Mouse (Mus musculus): Measurements from ENCODE around the gene Auts2. TPM values are rescaled to one million over a fixed set of nuclear protein-coding genes. Genes with fewer than 3 reads are reported as not detected.

The Auts2 gene
- total and polyA plus RNA-seq, 3 experiments, result not detected

- Histone ChIP-seq H3K36me3 (replicated peaks in 1 of 2; ENCODE audit: control insufficient read depth in 1 of 2, insufficient read depth in 1 of 2, low read length in 1 of 2) (no peaks in the 10 kb centered on the region), H3K27me3 (replicated peaks) (no peaks in the 10 kb centered on the region), H3K4me1 (ENCODE audit: control insufficient read depth in 1 of 2, insufficient read depth in 2 of 2) (no peaks in the 10 kb centered on the region), H3K79me2 (replicated peaks; ENCODE audit: control insufficient read depth, extremely low read depth, insufficient read depth, poor library complexity, severe bottlenecking) (no peaks in the 10 kb centered on the region), H3K4me3 (replicated peaks in 1 of 3; ENCODE audit: low read depth in 2 of 3, low read length in 2 of 3, poor library complexity in 1 of 3) (no peak overlapping the region), H3K4me2 (ENCODE audit: insufficient read depth, low read depth, poor library complexity, severe bottlenecking) (no peak overlapping the region), H3K9me3 (replicated peaks; ENCODE audit: low read length) (peaks cover 56% of the 10 kb centered on the region), H3K27ac (ENCODE audit: insufficient read depth, low read depth) (no peak overlapping the region), H3K9ac (ENCODE audit: insufficient read depth, low read depth) (no peak overlapping the region)
- in situ Hi-C loops (cut with MboI; ENCODE audit: low pct_ligation_motif_present, low pct_unique_long_range_greater_than_20kb, low sequenced_read_pairs) (no loop called here), dilution Hi-C loops (cut with MboI; ENCODE audit: extremely low pct_ligation_motif_present, extremely low pct_unique_long_range_greater_than_20kb, low sequenced_read_pairs) (no loop called here)
- TF ChIP-seq TBP (conservative IDR thresholded peaks at IDR 0.05; ENCODE audit: low read depth, low read length) (no peak), UBTF (IDR thresholded peaks at IDR 0.05; ENCODE audit: low read depth, low read length) (no peak), NELFE (IDR thresholded peaks at IDR 0.05; ENCODE audit: low read depth, low read length) (no peak), SMC3 (IDR thresholded peaks at IDR 0.05; ENCODE audit: low read depth, low read length) (no peak), ETS1 (conservative IDR thresholded peaks at IDR 0.05; ENCODE audit: low read depth, low read length) (no peak), CHD2 (IDR thresholded peaks at IDR 0.05; ENCODE audit: low read length) (no peak), POLR2A (IDR thresholded peaks at IDR 0.05; ENCODE audit: low read depth, low read length) (no peak), IRF4 (IDR thresholded peaks at IDR 0.05; ENCODE audit: low read depth, low read length) (no peak), CHD1 (IDR thresholded peaks at IDR 0.05; ENCODE audit: low read depth, low read length) (no peak), RCOR1 (conservative IDR thresholded peaks at IDR 0.05; ENCODE audit: low read depth, low read length) (no peak), ZMIZ1 (IDR thresholded peaks at IDR 0.05; ENCODE audit: low read depth, low read length) (no peak), TCF12 (IDR thresholded peaks at IDR 0.05; ENCODE audit: low read depth, low read length) (no peak), KAT2A (IDR thresholded peaks at IDR 0.05; ENCODE audit: insufficient replicate concordance, low read length) (no peak), HCFC1 (IDR thresholded peaks at IDR 0.05; ENCODE audit: low read depth, low read length) (no peak), MAX (IDR thresholded peaks at IDR 0.05; ENCODE audit: low read length) (no peak), E2F4 (IDR thresholded peaks at IDR 0.05; ENCODE audit: insufficient replicate concordance, low read depth, low read length) (no peak), JUN (IDR thresholded peaks at IDR 0.05; ENCODE audit: insufficient read depth, low read depth, low read length) (no peak), SIN3A (IDR thresholded peaks at IDR 0.05; ENCODE audit: low read length) (no peak)
- no peak for DNase-seq (ENCODE audit: extremely low read depth)
These were observed 908.4 kb downstream of the Auts2 start for GRCm38 (mm10) chr5:131634731-131635130.

- no peaks in the 10 kb centered on the region for H3K27me3 ChIP-seq (replicated peaks)
- no peaks in the 10 kb centered on the region for H3K79me2 ChIP-seq (replicated peaks; ENCODE audit: control insufficient read depth, extremely low read depth, insufficient read depth, poor library complexity, severe bottlenecking)
- no peak overlapping the region for H3K27ac ChIP-seq (ENCODE audit: insufficient read depth, low read depth)
- H3K36me3 ChIP-seq (replicated peaks in 1 of 2; ENCODE audit: control insufficient read depth in 1 of 2, insufficient read depth in 1 of 2, low read length in 1 of 2), result no peaks in the 10 kb centered on the region
- no peak overlapping the region for H3K4me2 ChIP-seq (ENCODE audit: insufficient read depth, low read depth, poor library complexity, severe bottlenecking)
- no peak overlapping the region for H3K9ac ChIP-seq (ENCODE audit: insufficient read depth, low read depth)
- no peaks in the 10 kb centered on the region for H3K4me1 ChIP-seq (ENCODE audit: control insufficient read depth in 1 of 2, insufficient read depth in 2 of 2)
- dilution Hi-C loops (cut with MboI; ENCODE audit: extremely low pct_ligation_motif_present, extremely low pct_unique_long_range_greater_than_20kb, low sequenced_read_pairs), result no loop called here
- no peak for TF ChIP-seq SMC3 (IDR thresholded peaks at IDR 0.05; ENCODE audit: low read depth, low read length)
- TF ChIP-seq POLR2A (IDR thresholded peaks at IDR 0.05; ENCODE audit: low read depth, low read length), result no peak
- TF ChIP-seq HCFC1 (IDR thresholded peaks at IDR 0.05; ENCODE audit: low read depth, low read length), result no peak
- no peak for DNase-seq (ENCODE audit: extremely low read depth)
- H3K4me3 ChIP-seq (replicated peaks in 1 of 3; ENCODE audit: low read depth in 2 of 3, low read length in 2 of 3, poor library complexity in 1 of 3), result no peak overlapping the region
- in situ Hi-C loops (cut with MboI; ENCODE audit: low pct_ligation_motif_present, low pct_unique_long_range_greater_than_20kb, low sequenced_read_pairs), result no loop called here
- H3K9me3 ChIP-seq (replicated peaks; ENCODE audit: low read length), result peaks cover 69% of the 10 kb centered on the region
These were observed 911.2 kb downstream of the Auts2 start for GRCm38 (mm10) chr5:131631998-131632379.

Data from CH12.LX (cell line).